Mouse (Mus musculus): ENCODE results near the gene Sim1.

Gene Sim1

GRCm38 (mm10) chr10:50900746-50901600 is 6.4 kb downstream of the Sim1 start:
- in situ Hi-C loops (cut with MboI, MseI) = loop anchor here in 1 of 2 experiments (25.0 kb wide), 1 partner anchor 1486 kb away; the partner anchor contains the start of genes Gopc and Nepn

- in situ Hi-C loops (cut with MboI, MseI) = loop anchor here in 1 of 2 experiments (25.0 kb wide), 1 partner anchor 1485 kb away; the partner anchor contains the start of genes Gopc and Nepn
Measured at GRCm38 (mm10) chr10:50901601-50902475, 7.3 kb downstream of the Sim1 start.

- in situ Hi-C loops (cut with MboI, MseI) = loop anchor here in 1 of 2 experiments (25.0 kb wide), 1 partner anchor 1484 kb away; the partner anchor contains the start of genes Gopc and Nepn
Measured at GRCm38 (mm10) chr10:50902741-50903715, 8.5 kb downstream of the Sim1 start.

- in situ Hi-C loops (cut with MboI, MseI) = loop anchor here in 1 of 2 experiments (25.0 kb wide), 1 partner anchor 1483 kb away; the partner anchor contains the start of genes Gopc and Nepn
Measured at GRCm38 (mm10) chr10:50903846-50904763, 9.6 kb downstream of the Sim1 start.

- in situ Hi-C loops (cut with MboI, MseI) = loop anchor here (5.0 to 25.0 kb wide), 2 partner anchors 507 to 1482 kb away; partner anchors contain the start of genes Gopc (in 1 of the 2) and Nepn (in 1 of the 2)
Measured at GRCm38 (mm10) chr10:50904764-50905701, 10.5 kb downstream of the Sim1 start.

- in situ Hi-C loops (cut with MboI, MseI) = loop anchor here in 1 of 2 experiments (25.0 kb wide), 1 partner anchor 1477 kb away; the partner anchor contains the start of genes Gopc and Nepn
Measured at GRCm38 (mm10) chr10:50910400-50910799, 15.8 kb downstream of the Sim1 start.

GRCm38 (mm10) chr10:50910861-50911410 is 16.4 kb downstream of the Sim1 start:
- in situ Hi-C loops (cut with MboI, MseI) = loop anchor here in 1 of 2 experiments (25.0 kb wide), 1 partner anchor 1476 kb away; the partner anchor contains the start of genes Gopc and Nepn

- in situ Hi-C loops (cut with MboI, MseI) = loop anchor here in 1 of 2 experiments (25.0 kb wide), 1 partner anchor 1472 kb away; the partner anchor contains the start of genes Gopc and Nepn
Measured at GRCm38 (mm10) chr10:50915607-50916006, 21.1 kb downstream of the Sim1 start.

GRCm38 (mm10) chr10:50929281-50929680 is 34.7 kb downstream of the Sim1 start:
- in situ Hi-C loops (cut with MboI, MseI) = no loop called here

GRCm38 (mm10) chr10:50935673-50936072 is 41.1 kb downstream of the Sim1 start:
- in situ Hi-C loops (cut with MboI, MseI) = no loop called here

- in situ Hi-C loops (cut with MboI, MseI) = no loop called here
Measured at GRCm38 (mm10) chr10:50973625-50974024, 79.1 kb downstream of the Sim1 start.

GRCm38 (mm10) chr10:50981849-50982248 is 87.3 kb downstream of the Sim1 start:
- in situ Hi-C loops (cut with MboI, MseI) = no loop called here

GRCm38 (mm10) chr10:50983620-50984019 is 89.1 kb downstream of the Sim1 start:
- in situ Hi-C loops (cut with MboI, MseI) = no loop called here

GRCm38 (mm10) chr10:51007798-51008197 is 113.2 kb downstream of the Sim1 start:
- in situ Hi-C loops (cut with MboI, MseI) = no loop called here

- in situ Hi-C loops (cut with MboI, MseI) = no loop called here
Measured at GRCm38 (mm10) chr10:51011391-51012150, 117.0 kb downstream of the Sim1 start.

- in situ Hi-C loops (cut with MboI, MseI) = no loop called here
Measured at GRCm38 (mm10) chr10:51014901-51015300, 120.3 kb downstream of the Sim1 start.

- in situ Hi-C loops (cut with MboI, MseI) = no loop called here
Measured at GRCm38 (mm10) chr10:51015362-51015761, 120.8 kb downstream of the Sim1 start.

Measured in T-helper 17 cell (primary cell).